Mouse (Mus musculus) embryo, embryonic 10 days (tissue): ENCODE measurements at regions not wholly inside any gene's neighbourhood (a gene's known extent, or its start where the extent isn't known, plus 50 kb on each side); places are given as distances from the start of the nearest gene placed in this dataset.

Source experiments
- DNase-seq: peaks from one replicate; pipeline ENCODE4 v3.0.0-alpha.2; 2015; ENCODE audit warnings: low spot score

DNA sequence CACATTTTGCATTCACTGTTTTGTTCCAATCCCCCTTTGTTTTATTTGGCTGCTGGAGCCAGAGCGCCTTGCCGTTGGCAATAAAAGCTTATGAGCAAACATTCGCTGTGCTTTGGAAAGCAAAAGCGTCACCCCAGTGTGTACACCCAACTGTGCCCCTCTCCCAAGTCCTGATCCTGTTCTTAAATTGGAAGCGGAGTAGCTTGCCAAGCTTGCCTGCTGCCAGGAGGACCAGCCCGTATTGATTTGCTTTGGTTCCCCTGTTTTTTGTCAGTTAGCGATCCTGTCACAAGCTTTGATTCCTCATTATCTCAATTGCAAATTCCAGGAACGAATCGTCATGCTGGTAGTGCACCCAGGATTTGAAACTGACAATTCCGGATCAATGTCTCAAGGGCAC lies 917.5 kb downstream of the Olfm4 start:
- DNase-seq: no peak

DNA sequence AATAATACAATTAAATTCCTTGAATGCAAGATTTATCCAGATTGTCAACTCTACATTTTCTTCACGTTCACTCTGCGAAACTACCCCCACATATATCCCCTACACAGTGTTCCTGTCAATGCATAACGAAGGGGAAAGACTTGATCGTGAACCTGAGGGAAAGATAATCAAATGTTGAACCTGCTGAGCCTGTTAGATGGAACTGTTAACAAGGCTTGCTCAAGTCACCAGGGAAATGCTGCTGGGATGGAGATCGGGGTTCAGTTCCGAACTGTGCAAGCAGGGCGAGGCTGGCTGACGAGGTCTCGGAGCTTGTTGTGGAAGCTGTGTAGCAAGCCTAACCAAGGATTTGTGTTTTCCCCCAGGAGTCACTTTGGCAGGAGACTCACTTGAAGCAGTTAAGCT lies 917.9 kb downstream of the Olfm4 start:
- DNase-seq: no peak

DNA sequence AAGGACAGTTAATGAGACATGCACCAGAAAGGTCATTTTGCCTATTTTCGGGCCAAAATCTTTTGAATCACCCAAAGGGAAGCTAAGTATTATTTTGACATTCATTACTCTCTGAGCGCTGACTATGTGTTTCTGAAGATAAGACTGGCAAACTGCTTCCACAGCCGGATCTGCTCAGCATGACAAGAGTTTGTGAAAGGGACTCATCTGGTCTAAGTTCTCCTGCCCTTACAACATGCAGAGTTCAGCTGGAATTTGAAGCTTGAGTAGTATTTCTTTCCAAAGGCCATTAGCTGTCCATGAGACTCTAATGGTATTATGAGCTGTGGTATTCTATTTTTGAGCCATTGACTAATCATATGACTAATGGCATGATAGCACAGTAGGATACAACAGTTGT lies 932.1 kb downstream of the Olfm4 start:
- DNase-seq: no peak

- DNase-seq: no peak
Measured at GRCm38 (mm10) chr14:80923732-80924131, 939.9 kb downstream of the Olfm4 start.

- no peak for DNase-seq
Measured at GRCm38 (mm10) chr14:80959966-80960365, 976.1 kb downstream of the Olfm4 start.

GRCm38 (mm10) chr14:80975795-80976194 lies 991.9 kb downstream of the Olfm4 start:
- no peak for DNase-seq

- DNase-seq: no peak
Measured at GRCm38 (mm10) chr14:80976662-80977061, 992.8 kb downstream of the Olfm4 start.

DNA sequence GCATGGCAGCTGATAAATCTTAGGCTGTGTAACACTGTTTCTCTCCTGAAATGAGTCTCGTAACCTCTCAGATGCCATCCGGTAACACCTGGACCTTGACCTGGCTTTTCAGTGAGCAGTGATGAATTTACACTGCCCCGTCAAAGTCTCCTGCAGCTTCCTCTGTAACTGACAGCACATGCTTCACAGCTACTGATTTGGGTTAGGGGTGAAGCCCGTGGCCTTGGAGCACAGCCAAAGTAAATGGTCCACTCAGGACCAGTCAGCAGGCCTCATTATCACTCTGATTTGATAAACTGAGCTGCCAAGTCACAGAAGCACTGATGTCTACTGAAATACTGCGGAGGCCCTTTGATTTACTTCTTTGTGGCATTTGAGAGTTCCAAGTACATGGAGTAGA lies 995.6 kb downstream of the Olfm4 start:
- peak; percentile 9 for DNase-seq

DNA sequence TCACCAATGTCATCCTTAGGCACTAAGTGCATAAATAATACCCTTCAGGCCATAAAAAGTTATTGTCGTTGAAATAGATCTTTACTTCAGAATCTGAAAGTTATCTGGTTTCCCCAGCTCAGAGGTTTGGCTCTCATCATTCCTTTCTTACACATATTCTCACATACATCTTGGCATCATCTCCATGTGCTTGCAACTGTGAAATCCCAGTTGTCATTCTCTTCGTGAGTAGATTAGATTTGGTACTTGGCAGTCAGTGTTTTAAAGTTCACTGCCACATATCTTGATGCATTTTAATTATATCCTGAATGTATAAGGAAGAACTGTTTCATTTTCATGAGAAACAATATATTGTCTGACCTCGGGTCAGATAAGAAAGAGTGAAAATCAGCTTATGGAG lies 1006.3 kb downstream of the Olfm4 start:
- no peak for DNase-seq

DNA sequence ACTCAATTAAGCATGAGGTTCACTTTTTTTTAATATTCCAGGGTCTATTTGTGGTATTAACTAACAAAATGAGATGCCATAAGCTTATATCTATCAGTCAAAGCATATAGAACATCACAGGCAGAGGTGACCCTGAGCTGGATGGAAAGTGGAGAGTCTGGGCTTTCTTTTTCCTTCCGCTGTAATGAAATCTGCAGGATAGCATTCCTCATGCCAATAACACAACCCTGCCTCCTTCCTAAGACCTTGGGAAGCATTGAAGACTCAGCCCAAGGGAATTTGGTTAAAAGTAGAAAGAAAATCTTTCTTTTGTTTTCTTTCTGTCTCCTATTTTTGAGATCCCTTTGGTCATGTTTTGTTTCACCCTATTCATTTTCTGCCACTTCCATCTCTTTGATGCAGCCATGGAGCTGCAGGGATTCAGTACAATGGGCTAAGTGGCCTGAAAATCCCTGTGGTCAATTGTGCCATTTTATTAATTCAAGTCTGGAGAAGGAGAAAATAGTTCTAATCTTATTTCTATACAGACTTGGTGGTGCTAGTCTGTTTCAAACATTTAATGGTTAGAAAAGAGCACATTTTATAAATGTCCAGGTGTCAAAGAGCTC lies 1006.9 kb downstream of the Olfm4 start:
- no peak for DNase-seq

GRCm38 (mm10) chr14:80999030-80999429 lies 1015.1 kb downstream of the Olfm4 start:
- no peak for DNase-seq

- no peak for DNase-seq
Measured at GRCm38 (mm10) chr14:81013208-81013607, 1029.3 kb downstream of the Olfm4 start.

DNA sequence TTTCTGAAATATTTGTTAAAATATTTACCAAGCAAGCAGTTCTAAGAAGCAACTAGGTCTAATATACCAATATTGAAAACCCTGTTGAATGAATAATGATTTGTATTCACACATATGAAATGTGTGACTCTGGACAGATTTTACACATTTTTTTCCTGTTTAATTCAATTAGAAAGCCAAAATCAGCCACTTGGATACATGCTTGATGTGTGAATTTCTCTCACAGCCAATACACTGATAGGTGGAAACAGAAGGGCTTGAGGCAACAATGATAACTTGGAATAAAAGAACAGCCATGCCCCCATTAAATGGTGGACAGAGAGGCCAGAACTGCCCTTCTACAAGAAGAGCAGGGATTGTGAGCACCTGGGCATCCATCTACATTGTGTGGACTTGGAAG lies 1047.6 kb downstream of the Olfm4 start:
- DNase-seq: no peak

DNA sequence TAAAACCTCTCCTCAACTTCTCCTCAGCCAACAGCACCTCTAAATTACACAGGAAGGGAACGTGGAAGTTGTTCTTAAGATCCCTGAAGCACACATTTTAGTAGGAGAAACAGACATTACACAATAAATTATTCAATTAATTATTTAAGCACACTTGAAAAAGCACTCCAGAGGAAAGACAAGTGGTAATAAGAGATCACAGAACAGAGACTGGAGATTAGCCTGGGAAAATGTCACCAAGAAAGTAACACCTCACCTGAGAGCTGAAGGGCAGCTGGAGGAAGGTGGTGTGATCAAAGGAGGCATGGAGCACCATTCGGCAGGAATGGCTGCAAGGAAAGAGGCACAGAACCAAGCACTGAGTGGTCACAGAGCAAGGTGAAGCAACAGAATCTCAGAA lies 1053.8 kb downstream of the Olfm4 start:
- no peak for DNase-seq

GRCm38 (mm10) chr14:81038045-81038444 lies 1054.2 kb downstream of the Olfm4 start:
- DNase-seq: no peak
